ENCODE assay signal across 11 mouse cellular contexts in genomic region chr5:148624649-148625405, GRCm38 (mm10).
DNase-seq lines count a peak whose midpoint lies in the region; ATAC-seq and TF ChIP-seq lines count a peak whose summit lies in the region.
"Had no signal": no experiment of that assay in that cellular context is flagged by ENCODE, and none has a peak within 500 bp of the region (broad histone marks: within the 10 kb centered on the region; RNA-seq: fewer than 3 reads in every experiment).

No protein-coding gene starts in this region.

- peak overlapping the region; percentile 96 for H3K4me3 ChIP-seq in testis, adult 2 months (ENCODE audit: control insufficient read depth, low read depth, low read length)
- H3K4me3 ChIP-seq in forebrain, embryonic 13.5 days, result no peak overlapping the region
- H3K4me3 ChIP-seq: heart, embryonic 10.5 days had no signal

- H3K9me3 ChIP-seq in forebrain, embryonic 13.5 days (replicated peaks), result no peaks in the 10 kb centered on the region
- H3K9me3 ChIP-seq: heart, embryonic 10.5 days had no signal

- H3K27me3 ChIP-seq in testis, adult 2 months (ENCODE audit: control insufficient read depth, insufficient read depth, low read length), result no peaks in the 10 kb centered on the region
- H3K27me3 ChIP-seq in forebrain, embryonic 13.5 days, result no peaks in the 10 kb centered on the region

- H3K4me2 ChIP-seq in forebrain, embryonic 13.5 days, result peak overlapping the region; percentile 3

- TF ChIP-seq CTCF in testis, adult 2 months (IDR thresholded peaks at IDR 0.05; ENCODE audit: control insufficient read depth, insufficient read depth, insufficient replicate concordance, low read depth, low read length), result no peak

- 36% methylated on average over 21 of the region's 21 CpGs for WGBS in forebrain, embryonic 13.5 days

- H3K9ac ChIP-seq in forebrain, embryonic 13.5 days, result no peak overlapping the region

- DNase-seq in testis, postnatal 10 days (ENCODE audit: low spot score), result no peak
- peak; percentile 84 for DNase-seq in retina, postnatal 1 day
- no peak for DNase-seq in right cerebral cortex, adult 18-20 months
- DNase-seq in kidney, adult 9 months, result no peak
- DNase-seq in adipocyte (ENCODE audit: low spot score), result no peak
- DNase-seq: cerebellum, adult 18-20 months; thymus, adult 2 months had no signal

- peak overlapping the region; percentile 94 for H3K27ac ChIP-seq in testis, adult 2 months (ENCODE audit: control insufficient read depth, insufficient read depth, low read depth, low read length)
- peak overlapping the region; percentile 70 for H3K27ac ChIP-seq in forebrain, embryonic 13.5 days
- H3K27ac ChIP-seq: heart, embryonic 10.5 days had no signal

- peaks cover 6% of the 10 kb centered on the region for H3K4me1 ChIP-seq in testis, adult 2 months (ENCODE audit: control insufficient read depth, insufficient read depth, low read length)
- H3K4me1 ChIP-seq in forebrain, embryonic 13.5 days, result peaks cover 44% of the 10 kb centered on the region
- H3K4me1 ChIP-seq: heart, embryonic 10.5 days had no signal

- H3K36me3 ChIP-seq in testis, adult 2 months (ENCODE audit: control insufficient read depth, insufficient read depth, low read length), result no peaks in the 10 kb centered on the region
- H3K36me3 ChIP-seq in forebrain, embryonic 13.5 days (ENCODE audit: poor library complexity, severe bottlenecking), result no peaks in the 10 kb centered on the region
- H3K36me3 ChIP-seq: heart, embryonic 10.5 days had no signal

- peak; percentile 67 for ATAC-seq in forebrain, embryonic 13.5 days
- peak; percentile 76 for ATAC-seq in inflammation-experienced regulatory T-cells, adult 6 months

- TF ChIP-seq POLR2A in testis, adult 2 months (IDR thresholded peaks at IDR 0.05; ENCODE audit: control insufficient read depth, low read depth, low read length), result peak; percentile 44; the same call in 1 of the 2 replicates
